Mouse (Mus musculus): ENCODE data around the gene Olfr348. TPM values are rescaled to one million over a fixed set of nuclear protein-coding genes. Genes with fewer than 3 reads are reported as not detected.

The Olfr348 gene
- not detected for total RNA-seq (2021)
- long read RNA-seq, experiment 1 = 0 reads
- long read RNA-seq, experiment 2 = 0 reads

DNA sequence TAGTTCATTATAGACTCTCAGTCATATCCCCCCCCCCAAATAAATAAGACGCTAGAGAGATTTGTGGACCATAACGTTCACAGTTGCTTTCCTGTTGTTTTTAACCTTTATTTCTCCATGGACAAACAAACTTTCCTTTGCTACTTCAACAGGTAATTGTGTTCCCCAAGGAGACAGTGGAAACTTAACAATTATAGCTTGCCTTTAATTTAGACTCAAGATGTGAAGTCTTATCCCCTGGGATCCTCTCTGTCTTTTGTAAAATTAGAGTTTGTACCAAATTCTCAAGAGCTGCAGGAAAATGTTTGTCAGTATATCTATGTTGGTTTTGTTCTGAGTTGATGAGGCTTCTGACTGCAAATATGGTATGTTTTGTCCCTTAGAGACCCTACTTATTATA, at the start of gene Olfr348:
TSS of gene Olfr348 (plus strand) at position 301 of the 400 bp plus-strand sequence.
- no peak for TF ChIP-seq CTCF (conservative IDR thresholded peaks at IDR 0.05)
- Histone ChIP-seq H3K27ac (no peak within 1 kb of the TSS), H3K4me3 (no peak within 1 kb of the TSS)
- DNase-seq (ENCODE audit: low spot score in 2 of 2) = no peak

GRCm38 (mm10) chr2:36736226-36736625, 47.9 kb upstream of the Olfr348 start:
- no peak overlapping the region for H3K4me3 ChIP-seq
- no peak for TF ChIP-seq CTCF (conservative IDR thresholded peaks at IDR 0.05)
- no peak for DNase-seq (ENCODE audit: low spot score in 2 of 2)
- no peak overlapping the region for H3K27ac ChIP-seq

GRCm38 (mm10) chr2:36790238-36790637, 6.2 kb downstream of the Olfr348 start, which contains the start of gene Olfr50:
Gene Olfr50, plus strand, starts transcription at chr2:36790538.
- H3K27ac ChIP-seq = no peak within 1 kb of the TSS
- no peak within 1 kb of the TSS for H3K4me3 ChIP-seq
- TF ChIP-seq CTCF (conservative IDR thresholded peaks at IDR 0.05) = no peak
- no peak for DNase-seq (ENCODE audit: low spot score in 2 of 2)

- no peak for TF ChIP-seq CTCF (conservative IDR thresholded peaks at IDR 0.05)
- no peak within 1 kb of the TSS for H3K27ac ChIP-seq
- H3K4me3 ChIP-seq = no peak within 1 kb of the TSS
- no peak for DNase-seq (ENCODE audit: low spot score in 2 of 2)
Measured at GRCm38 (mm10) chr2:36816932-36817331, 32.9 kb downstream of the Olfr348 start, which contains the start of gene Olfr3. Gene Olfr3, minus strand, starts transcription at chr2:36817032.

Other genes starting within 250 kb of the Olfr348 start
- under 1 TPM in 1 of 2 experiments, not detected in 1; 0.05 TPM for gene Olfr344, start 217.6 kb upstream of the Olfr348 start, total RNA-seq (2021)
- not detected for gene Olfr345, start 144.2 kb upstream of the Olfr348 start, total RNA-seq (2021)
- gene Olfr346, start 98.5 kb upstream of the Olfr348 start, total RNA-seq (2021) = not detected
- not detected for gene Olfr347, start 52.4 kb upstream of the Olfr348 start, total RNA-seq (2021)
- not detected for gene Olfr50, start 6.3 kb downstream of the Olfr348 start, total RNA-seq (2021)
- gene Olfr3, start 32.8 kb downstream of the Olfr348 start, total RNA-seq (2021) = not detected
- not detected for gene Olfr350, start 62.0 kb downstream of the Olfr348 start, total RNA-seq (2021)
- gene Olfr351, start 78.4 kb downstream of the Olfr348 start, total RNA-seq (2021) = not detected
- gene Olfr352, start 84.2 kb downstream of the Olfr348 start, total RNA-seq (2021) = not detected
- not detected for gene Olfr353, start 108.7 kb downstream of the Olfr348 start, total RNA-seq (2021)
- gene Olfr354, start 121.4 kb downstream of the Olfr348 start, total RNA-seq (2021) = not detected
- not detected for gene Olfr355, start 144.6 kb downstream of the Olfr348 start, total RNA-seq (2021)
- not detected for gene Olfr356, start 152.8 kb downstream of the Olfr348 start, total RNA-seq (2021)
- not detected for gene Olfr357, start 209.6 kb downstream of the Olfr348 start, total RNA-seq (2021)
- not detected for gene Olfr358, start 225.1 kb downstream of the Olfr348 start, total RNA-seq (2021)

Data from layer of hippocampus, adult 2 months (tissue).